Mouse (Mus musculus): ENCODE data around the gene Scgb1a1.

- TF ChIP-seq POLR2A (IDR thresholded peaks at IDR 0.05; ENCODE audit: low read depth, low read length) (no peak), CTCF (IDR thresholded peaks at IDR 0.05; ENCODE audit: borderline replicate concordance, insufficient read depth, low read length) (no peak)
Measured at GRCm38 (mm10) chr19:9137159-9137558, 49.4 kb upstream of the Scgb1a1 start.

Data from embryonic fibroblast, embryonic 13.5 days (primary cell).